Mouse (Mus musculus) C2C12 (cell line): ENCODE measurements at regions not wholly inside any gene's neighbourhood (a gene's known extent, or its start where the extent isn't known, plus 50 kb on each side); places are given as distances from the start of the nearest gene placed in this dataset.

Experiments
- CEBPB ChIP-seq: IDR thresholded peaks from one replicate; pipeline ENCODE4 v1.6.1; 2011; ENCODE audit warnings: low read depth, mild to moderate bottlenecking, control low read depth, moderate library complexity
- CTCF ChIP-seq: IDR thresholded peaks from one replicate; pipeline ENCODE4 v1.5.1; 2011; ENCODE audit not compliant: control insufficient read depth, insufficient read depth, insufficient read length
- FOSL1 ChIP-seq: IDR thresholded peaks from one replicate; pipeline ENCODE4 v1.8.0; 2011; ENCODE audit warnings: mild to moderate bottlenecking, low read length; ENCODE audit not compliant: poor library complexity, insufficient read depth, severe bottlenecking
- MAX ChIP-seq: IDR thresholded peaks from one replicate; pipeline ENCODE4 v1.6.1; 2011; ENCODE audit warnings: mild to moderate bottlenecking, control low read depth
- MYOD1 ChIP-seq: IDR thresholded peaks from one replicate; pipeline ENCODE4 v1.6.1; 2011; ENCODE audit warnings: low read depth; ENCODE audit not compliant: control insufficient read depth, insufficient read length
- MYOG ChIP-seq: IDR thresholded peaks from one replicate; pipeline ENCODE4 v1.6.1; 2011; ENCODE audit not compliant: control insufficient read depth, insufficient read length; ENCODE audit errors: extremely low read depth
- USF1 ChIP-seq: IDR thresholded peaks from one replicate; pipeline ENCODE4 v1.6.1; 2011; ENCODE audit warnings: low read depth, mild to moderate bottlenecking, control low read depth, moderate library complexity

DNA sequence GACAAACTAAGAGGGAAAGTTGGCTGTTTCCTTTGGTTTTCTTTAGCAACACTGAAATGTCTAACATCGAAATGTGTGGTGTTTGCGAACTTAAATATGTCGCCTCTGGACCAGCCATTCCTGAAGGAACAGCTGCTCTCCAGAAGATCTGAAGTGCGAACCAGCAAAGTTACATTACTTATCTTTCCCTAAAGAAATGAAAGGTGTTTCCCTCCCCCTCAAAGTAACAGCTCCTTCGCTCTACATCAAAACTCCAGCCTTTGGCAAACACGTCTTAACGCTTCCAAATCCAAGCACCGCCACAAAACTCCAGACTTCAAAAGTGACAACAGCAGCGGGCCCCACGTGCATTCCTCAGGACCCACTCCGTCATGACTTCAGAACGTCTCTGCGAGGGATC lies 50.9 kb upstream of the Plxna4 start:
- TF ChIP-seq CTCF (no peak), MYOG (no peak), FOSL1 (no peak), CEBPB (no peak), MAX (no peak), USF1 (no peak), MYOD1 (no peak)
